Mouse (Mus musculus) ES-Bruce4 (cell line): Measurements from ENCODE around the gene Vim.

Source experiments
- CTCF ChIP-seq: IDR thresholded peaks from one replicate; pipeline ENCODE4 v1.8.1; 2011; ENCODE audit warnings: low read depth, low read length
- POLR2A ChIP-seq: IDR thresholded peaks from one replicate; pipeline ENCODE4 v1.8.1; 2011; ENCODE audit warnings: low read length; ENCODE audit not compliant: insufficient read depth

- no peak for TF ChIP-seq POLR2A
- TF ChIP-seq CTCF, result no peak
Measured at GRCm38 (mm10) chr2:13529253-13529933, 44.3 kb upstream of the Vim start.
